Mouse (Mus musculus) macrophage (primary cell): ENCODE results near the gene Naa50. TPM values are rescaled to one million over a fixed set of nuclear protein-coding genes. Genes with fewer than 3 reads are reported as not detected.

Experiments used
- H3K27ac ChIP-seq: fragments of 350-480 bp; formaldehyde crosslinking; 2 replicates; pipeline ENCODE4 v1.9.0; 2021
- H3K36me3 ChIP-seq: fragments of 350-480 bp; formaldehyde crosslinking; 2 replicates; pipeline ENCODE4 v1.9.0; 2021; ENCODE audit errors: inconsistent target
- H3K4me3 ChIP-seq: fragments of 350-480 bp; formaldehyde crosslinking; 2 replicates; pipeline ENCODE4 v1.9.0; 2021; ENCODE audit errors: inconsistent target
- H3K79me2 ChIP-seq: fragments of 350-480 bp; formaldehyde crosslinking; 2 replicates; pipeline ENCODE4 v1.9.0; 2021; ENCODE audit errors: inconsistent target
- WGBS: methylation state at CpG from one replicate; pipeline ENCODE4 v1.1.7; 2026; ENCODE audit warnings: inconsistent platforms; ENCODE audit not compliant: missing documents; 5-methylcytosine and 5-hydroxymethylcytosine counted together
- polyA plus RNA-seq: library from polyadenylated mRNA; stranded (reverse); fragments of 250-400 nt; gene quantifications from 3 replicates; pipeline ENCODE4 v1.2.4, GENCODE M21; 2018; ENCODE audit warnings: inconsistent platforms

Naa50 gene
- polyA plus RNA-seq, 1 experiment from 2014 or later = 101 TPM

DNA sequence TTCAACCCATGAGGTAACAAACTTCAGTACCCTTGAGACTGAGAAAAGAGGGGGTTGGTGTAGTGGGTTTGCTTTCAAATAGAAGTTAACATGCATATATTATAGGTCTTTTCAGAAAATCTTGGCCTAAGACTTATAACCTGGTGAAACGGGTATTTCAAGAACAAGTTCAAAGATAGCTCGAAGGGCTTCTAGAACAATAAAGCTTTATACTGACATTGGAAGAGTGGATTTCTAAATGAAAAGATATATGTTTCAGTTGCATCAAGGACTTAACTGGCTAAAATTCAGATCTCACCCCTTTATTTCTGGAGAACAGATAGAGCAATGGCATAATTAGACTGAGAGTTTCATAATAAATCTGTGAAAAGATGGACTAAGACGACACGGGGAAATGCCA is 29.4 kb downstream of the Naa50 start:
- no peaks in the 10 kb centered on the region for H3K36me3 ChIP-seq
- WGBS = 86% methylated on average over 4 of the region's 4 CpGs
- H3K27ac ChIP-seq = no peak overlapping the region
- H3K4me3 ChIP-seq = no peak overlapping the region
- H3K79me2 ChIP-seq = peaks cover 4% of the 10 kb centered on the region

- no peaks in the 10 kb centered on the region for H3K36me3 ChIP-seq
- H3K27ac ChIP-seq = peak overlapping the region; percentile 74
- H3K4me3 ChIP-seq = peak overlapping the region; percentile 71
- under 1% methylated on average over 25 of the region's 26 CpGs for WGBS
- peaks cover 40% of the 10 kb centered on the region for H3K79me2 ChIP-seq
Measured at GRCm38 (mm10) chr16:44172297-44173154, 32.9 kb downstream of the Naa50 start.

GRCm38 (mm10) chr16:44173155-44173941 is 33.7 kb downstream of the Naa50 start, which contains the start of gene Usf3:
Usf3 (plus strand) TSS chr16:44173246.
- 1% methylated on average over 58 of the region's 77 CpGs for WGBS
- Histone ChIP-seq H3K36me3 (no peaks in the 10 kb centered on the region), H3K27ac (peak within 1 kb of the TSS; percentile 74), H3K79me2 (peaks cover 43% of the 10 kb centered on the region), H3K4me3 (peak within 1 kb of the TSS; percentile 71)

GRCm38 (mm10) chr16:44173966-44174530 is 34.4 kb downstream of the Naa50 start:
- H3K27ac ChIP-seq = no peak overlapping the region
- peak overlapping the region; percentile 47 for H3K4me3 ChIP-seq
- peaks cover 46% of the 10 kb centered on the region for H3K79me2 ChIP-seq
- 17% methylated on average over 7 of the region's 7 CpGs for WGBS
- no peaks in the 10 kb centered on the region for H3K36me3 ChIP-seq

DNA sequence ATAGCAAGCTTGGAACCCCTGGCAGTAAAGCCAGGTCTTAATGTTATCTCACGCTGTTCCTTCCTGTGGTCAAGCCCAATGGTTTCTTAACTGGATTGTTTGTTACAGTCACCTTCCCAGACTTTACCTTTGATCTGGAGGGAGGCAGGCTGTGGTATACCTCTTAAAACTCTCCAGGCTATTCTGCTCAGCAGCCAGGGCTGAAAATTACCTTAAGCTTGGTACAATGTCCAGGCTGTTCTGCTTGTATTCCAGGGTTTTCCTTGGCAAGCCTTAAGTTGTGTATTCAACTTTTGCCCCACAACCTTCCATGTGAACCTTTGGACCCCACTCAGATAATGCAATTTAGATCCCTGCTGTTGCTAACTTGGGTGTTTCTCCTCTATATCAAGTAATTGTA is 35.4 kb downstream of the Naa50 start:
- WGBS = 56% methylated on average over 1 of the region's 1 CpGs
- no peak overlapping the region for H3K4me3 ChIP-seq
- no peaks in the 10 kb centered on the region for H3K36me3 ChIP-seq
- peaks cover 49% of the 10 kb centered on the region for H3K79me2 ChIP-seq
- no peak overlapping the region for H3K27ac ChIP-seq

DNA sequence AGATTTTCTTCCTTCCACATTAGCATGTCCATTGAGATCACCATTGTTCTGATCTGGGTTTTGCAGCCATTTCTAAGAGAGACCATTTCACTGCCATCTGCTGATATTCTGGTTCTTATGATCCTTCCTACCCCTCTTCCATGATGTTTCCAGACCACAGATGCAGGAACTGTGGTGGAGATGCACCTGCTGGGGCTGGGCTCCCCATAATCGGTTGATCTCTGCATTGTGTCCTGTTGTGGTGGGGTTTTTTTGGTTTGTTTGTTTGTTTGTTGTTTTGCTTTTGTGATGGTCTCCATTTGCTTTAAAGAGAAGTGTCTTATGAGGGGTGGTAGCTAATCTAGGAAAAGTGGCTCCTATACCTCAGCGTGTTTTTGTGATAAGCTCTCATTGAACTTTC is 36.9 kb downstream of the Naa50 start:
- H3K36me3 ChIP-seq = no peaks in the 10 kb centered on the region
- no peak overlapping the region for H3K27ac ChIP-seq
- H3K79me2 ChIP-seq = peaks cover 49% of the 10 kb centered on the region
- WGBS = 94% methylated on average over 2 of the region's 2 CpGs
- H3K4me3 ChIP-seq = no peak overlapping the region

GRCm38 (mm10) chr16:44178555-44178954 is 38.9 kb downstream of the Naa50 start:
- H3K4me3 ChIP-seq = no peak overlapping the region
- WGBS = 100% methylated on average over 1 of the region's 1 CpGs
- peaks cover 49% of the 10 kb centered on the region for H3K79me2 ChIP-seq
- no peaks in the 10 kb centered on the region for H3K36me3 ChIP-seq
- no peak overlapping the region for H3K27ac ChIP-seq

DNA sequence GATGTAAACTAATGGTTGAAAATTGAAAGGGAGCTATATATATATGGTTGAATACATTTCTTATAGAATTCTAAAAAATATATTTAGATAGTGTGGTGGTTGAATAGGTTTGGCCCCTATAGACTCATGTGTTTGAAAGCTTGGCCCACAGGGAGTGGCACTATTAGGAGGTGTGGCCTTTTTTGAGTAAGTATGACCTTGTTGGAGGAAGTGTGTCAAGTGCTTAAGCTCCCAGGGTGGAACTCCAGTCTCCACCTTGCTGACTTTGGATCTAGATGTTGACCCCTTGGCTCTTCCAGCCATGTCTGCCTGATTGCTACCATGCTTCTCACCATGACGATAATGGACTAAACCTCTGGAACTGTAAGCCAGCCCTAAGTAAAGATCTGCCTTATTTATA is 43.0 kb downstream of the Naa50 start:
- 91% methylated on average over 1 of the region's 1 CpGs for WGBS
- Histone ChIP-seq H3K79me2 (peaks cover 8% of the 10 kb centered on the region; the same call in 1 of the 2 replicates), H3K4me3 (no peak overlapping the region), H3K27ac (no peak overlapping the region), H3K36me3 (no peaks in the 10 kb centered on the region)

- 94% methylated on average over 3 of the region's 3 CpGs for WGBS
- H3K4me3 ChIP-seq = no peak overlapping the region
- no peak overlapping the region for H3K27ac ChIP-seq
- no peaks in the 10 kb centered on the region for H3K36me3 ChIP-seq
- no peaks in the 10 kb centered on the region; the same call in 1 of the 2 replicates for H3K79me2 ChIP-seq
Measured at GRCm38 (mm10) chr16:44184769-44185168, 45.1 kb downstream of the Naa50 start.

DNA sequence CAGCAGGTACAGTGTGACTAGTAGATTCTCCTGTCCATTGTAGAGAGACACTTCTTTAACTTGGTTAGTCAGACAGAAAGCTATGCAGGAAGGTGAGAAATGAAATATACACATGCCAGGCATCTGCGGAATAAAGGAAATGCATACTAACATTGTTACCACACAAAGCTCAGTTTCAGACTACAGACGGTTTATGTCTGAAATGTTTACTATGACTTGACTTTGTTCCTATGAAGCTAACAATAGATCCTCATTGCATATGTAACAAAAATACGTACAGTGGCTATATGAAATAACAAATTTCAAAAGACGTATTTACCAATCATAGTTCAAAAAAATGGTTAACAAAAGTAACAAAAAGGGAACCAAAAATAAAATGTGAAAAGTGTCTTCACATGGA is 47.5 kb downstream of the Naa50 start:
- no peaks in the 10 kb centered on the region for H3K36me3 ChIP-seq
- H3K4me3 ChIP-seq = no peak overlapping the region
- H3K79me2 ChIP-seq = no peaks in the 10 kb centered on the region; the same call in 1 of the 2 replicates
- no peak overlapping the region for H3K27ac ChIP-seq
- WGBS = 61% methylated on average over 4 of the region's 4 CpGs

- Histone ChIP-seq H3K27ac (no peak overlapping the region), H3K4me3 (no peak overlapping the region), H3K79me2 (no peaks in the 10 kb centered on the region; the same call in 1 of the 2 replicates), H3K36me3 (no peaks in the 10 kb centered on the region)
- 90% methylated on average over 3 of the region's 3 CpGs for WGBS
Measured at GRCm38 (mm10) chr16:44188766-44189165, 49.1 kb downstream of the Naa50 start.

- Histone ChIP-seq H3K27ac (no peak overlapping the region), H3K36me3 (no peaks in the 10 kb centered on the region), H3K4me3 (no peak overlapping the region), H3K79me2 (no peaks in the 10 kb centered on the region; the same call in 1 of the 2 replicates)
- WGBS = 39% methylated on average over 6 of the region's 6 CpGs
Measured at GRCm38 (mm10) chr16:44190032-44190431, 50.4 kb downstream of the Naa50 start.

DNA sequence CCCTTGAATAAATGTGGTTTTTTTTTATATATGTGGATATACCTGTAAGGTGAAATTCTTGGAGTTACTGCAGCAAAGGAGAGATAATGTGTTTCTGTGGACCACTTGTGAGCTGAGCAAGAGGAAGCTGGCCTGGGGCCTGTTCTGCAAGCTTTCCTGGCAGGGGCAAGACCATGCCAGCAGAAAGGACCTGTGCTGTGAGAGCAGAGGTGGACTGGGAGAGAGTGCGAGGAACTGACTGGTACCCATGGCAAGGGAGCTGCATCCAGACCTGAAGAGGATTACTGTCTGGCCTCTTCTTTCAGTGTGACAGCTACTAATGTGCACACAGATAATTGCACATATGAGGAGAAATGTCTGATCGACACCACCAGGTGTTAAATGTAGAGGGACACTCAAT is 51.3 kb downstream of the Naa50 start:
- Histone ChIP-seq H3K4me3 (no peak overlapping the region), H3K27ac (no peak overlapping the region), H3K79me2 (no peaks in the 10 kb centered on the region; the same call in 1 of the 2 replicates), H3K36me3 (no peaks in the 10 kb centered on the region)
- WGBS = 94% methylated on average over 2 of the region's 2 CpGs

DNA sequence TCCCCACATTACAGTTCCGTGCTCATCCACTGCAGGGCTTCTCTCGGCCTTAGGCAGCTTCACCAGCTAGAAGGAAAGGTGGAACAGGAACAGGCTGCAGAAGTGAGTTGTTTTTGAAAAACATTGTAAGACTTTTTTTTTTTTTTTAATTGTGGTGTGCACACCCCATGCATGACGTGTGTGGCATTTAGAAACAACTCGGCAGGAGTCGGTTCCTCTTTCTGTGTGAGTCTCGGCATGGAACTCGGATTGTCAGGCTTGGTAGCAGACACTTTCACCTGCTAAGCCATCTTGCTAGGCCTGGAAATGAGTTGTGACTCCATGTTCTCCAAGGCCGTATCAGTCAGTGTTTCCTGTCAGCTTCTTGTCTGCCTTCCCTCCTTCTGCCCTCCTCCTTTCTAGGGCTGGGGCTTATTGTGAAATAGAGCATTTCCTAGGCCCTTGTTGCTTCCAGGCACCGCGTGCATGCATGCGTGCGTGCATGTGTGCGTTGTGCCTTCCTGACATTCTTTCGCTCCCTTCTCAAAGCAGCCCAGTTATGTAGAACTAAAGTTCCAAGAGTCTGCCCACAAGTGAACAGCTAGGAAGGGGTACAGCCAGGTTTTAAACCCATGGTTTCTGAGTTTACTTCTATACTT is 59.6 kb downstream of the Naa50 start:
- Histone ChIP-seq H3K4me3 (no peak overlapping the region), H3K79me2 (no peaks in the 10 kb centered on the region; the same call in 1 of the 2 replicates), H3K36me3 (peaks cover 13% of the 10 kb centered on the region; the same call in 1 of the 2 replicates), H3K27ac (0 out of 2 replicates have a peak overlapping the region, but pooled peaks have one; percentile 8)
- WGBS = 37% methylated on average over 14 of the region's 14 CpGs
